Mouse (Mus musculus): Measurements from ENCODE around the gene Rnf223.
"Not testable (repeated sequence)": the region's sequence is repeated elsewhere in the genome, so short reads cannot be mapped to it uniquely, and the experiment has no call there.

The Rnf223 gene

DNA sequence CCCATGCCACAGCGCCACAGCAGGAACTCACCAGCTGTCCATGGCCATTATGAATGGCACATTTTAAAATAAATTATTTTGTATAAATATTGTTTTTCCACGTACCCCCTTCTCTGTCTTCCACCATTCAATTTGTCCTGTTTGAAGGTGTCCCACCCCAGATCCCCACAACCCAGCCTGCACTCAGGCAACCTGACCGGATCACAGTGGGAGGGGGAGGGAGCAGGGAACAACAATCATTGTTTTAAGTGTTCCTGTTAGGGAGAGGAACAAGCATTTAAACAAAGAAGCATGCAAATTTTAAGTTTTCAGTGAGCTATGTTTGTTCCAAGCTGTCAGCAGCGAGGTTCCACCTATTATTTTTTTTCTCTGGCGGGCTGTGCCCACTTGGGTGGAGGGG lies 3.0 kb downstream of the Rnf223 start:
- DNase-seq, result no peak

DNA sequence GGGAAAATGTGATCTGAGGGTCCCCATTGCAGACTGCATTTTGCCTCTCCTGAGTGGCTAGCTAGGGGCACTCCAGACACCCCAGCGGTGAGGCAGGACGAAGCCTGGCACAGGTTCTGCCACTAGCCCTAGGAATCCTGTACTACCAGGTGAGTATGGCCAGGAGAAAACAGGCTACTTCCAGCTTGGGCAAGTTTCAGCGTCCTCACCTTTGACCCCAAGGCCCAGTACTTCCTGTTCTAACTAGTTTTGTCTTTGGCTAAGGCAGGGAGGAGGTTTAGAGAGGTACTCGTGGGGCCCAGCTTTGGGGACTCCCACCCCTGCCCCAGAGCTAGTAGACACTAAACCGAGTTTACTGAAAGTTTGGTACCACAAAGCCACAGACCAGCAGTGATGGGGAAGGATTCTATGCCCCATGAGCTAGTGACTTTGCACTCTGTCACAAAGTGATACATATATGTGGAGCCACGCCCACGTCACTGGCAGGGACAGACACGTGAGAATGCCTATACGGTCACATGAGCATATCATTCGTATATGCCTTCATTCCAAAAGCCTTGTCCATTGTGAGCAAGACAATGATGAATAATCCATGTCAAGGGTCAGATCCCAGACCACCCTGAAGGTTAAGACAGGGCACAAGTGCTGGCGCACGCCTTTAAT lies 3.8 kb downstream of the Rnf223 start:
- DNase-seq, result no peak

DNA sequence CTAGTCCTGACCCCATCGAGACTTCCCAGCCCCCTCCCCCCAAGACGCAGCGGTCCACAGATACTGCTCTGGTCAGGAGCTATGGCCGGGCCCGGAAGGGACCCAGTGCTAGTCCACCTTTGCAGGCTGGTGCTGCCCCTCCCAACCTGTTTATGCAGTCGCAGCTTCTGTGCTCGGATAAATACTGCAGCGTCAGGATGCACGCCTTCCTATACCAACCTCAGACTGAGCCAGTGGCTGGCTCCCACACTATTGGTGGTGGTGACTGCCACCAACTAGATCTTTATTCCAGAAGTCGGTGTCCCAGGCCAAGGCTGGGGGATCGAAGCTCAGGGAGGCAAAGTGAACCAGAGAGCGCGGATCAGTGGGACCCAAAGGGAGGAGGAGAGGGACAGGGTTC lies 4.8 kb downstream of the Rnf223 start:
- no peak for DNase-seq

DNA sequence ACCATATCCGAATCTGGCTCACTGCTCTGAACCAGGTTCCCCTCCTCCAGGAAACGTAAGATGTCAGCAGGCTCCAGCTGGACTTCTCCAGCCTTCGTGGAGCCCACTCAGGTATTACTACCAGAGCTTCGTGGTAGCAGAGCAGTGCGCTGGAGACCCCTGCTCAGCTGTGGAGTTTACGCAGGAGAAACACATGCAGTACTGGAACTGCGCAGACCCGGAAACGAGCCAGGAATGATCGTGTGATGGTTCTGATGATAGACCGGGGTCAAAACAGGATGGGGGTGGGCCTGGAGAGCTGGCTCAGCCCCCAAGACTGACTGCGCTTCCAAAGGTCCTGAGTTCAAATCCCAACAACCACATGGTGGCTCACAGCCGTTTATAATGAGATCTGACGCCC lies 5.5 kb downstream of the Rnf223 start:
- no peak for DNase-seq

DNA sequence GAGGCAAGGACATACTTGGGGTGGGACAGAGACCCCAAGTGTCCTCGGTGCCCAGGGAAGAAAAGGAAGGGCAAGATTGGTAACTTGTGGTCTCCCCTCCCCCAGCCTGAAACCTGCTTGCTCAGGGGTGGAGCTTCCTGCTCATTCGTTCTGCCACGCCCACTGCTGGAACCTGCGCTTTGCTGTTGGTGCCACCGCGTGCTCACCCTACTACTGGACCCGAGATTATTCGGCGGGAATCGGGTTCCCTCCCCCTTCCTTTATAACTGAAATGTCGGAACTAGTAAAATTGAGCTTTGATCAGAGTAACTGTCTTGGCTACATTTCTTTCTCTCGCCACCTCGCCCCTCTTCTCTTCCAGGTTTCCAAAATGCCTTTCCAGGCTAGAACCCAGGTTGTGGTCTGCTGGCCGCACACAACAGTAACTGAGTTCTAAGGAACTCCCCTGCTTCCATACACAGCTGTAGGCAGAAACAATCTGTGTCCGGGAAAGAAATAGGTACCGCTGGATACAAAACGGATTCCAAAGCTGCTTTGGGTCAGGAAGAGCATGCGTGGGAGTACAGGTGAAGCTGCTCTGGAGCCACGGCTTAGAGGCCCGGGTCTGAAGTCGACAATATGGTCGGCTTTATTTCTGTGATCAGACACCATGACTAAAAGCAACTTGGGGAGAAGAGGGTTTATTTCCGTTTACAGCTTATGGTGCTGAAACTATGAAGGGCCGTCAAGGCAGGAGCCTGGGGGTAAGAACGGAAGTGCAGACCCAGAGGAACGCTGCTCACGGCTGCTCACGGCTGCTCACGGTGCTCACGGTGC lies 6.2 kb downstream of the Rnf223 start:
- DNase-seq, result no peak

DNA sequence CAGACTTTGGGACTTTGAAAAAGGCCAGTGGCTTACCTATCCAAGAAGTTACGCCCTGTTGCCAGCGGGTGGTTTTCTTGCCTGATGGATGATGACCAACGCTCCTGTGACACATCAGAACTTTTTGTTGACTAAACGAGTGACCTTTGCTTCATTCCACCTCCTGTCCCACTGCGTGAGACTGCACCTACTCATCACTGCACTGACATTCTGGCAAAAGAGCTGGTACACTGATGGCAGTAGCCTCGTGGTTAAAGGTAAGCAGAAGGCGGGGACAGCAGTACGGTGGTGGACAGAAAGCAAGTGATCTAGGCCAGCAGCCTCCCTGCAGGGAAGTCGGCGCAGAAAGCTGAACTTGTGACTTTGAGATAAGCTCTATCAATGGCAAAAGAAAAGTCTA lies 20.6 kb downstream of the Rnf223 start:
- DNase-seq, result not testable (repeated sequence)

DNA sequence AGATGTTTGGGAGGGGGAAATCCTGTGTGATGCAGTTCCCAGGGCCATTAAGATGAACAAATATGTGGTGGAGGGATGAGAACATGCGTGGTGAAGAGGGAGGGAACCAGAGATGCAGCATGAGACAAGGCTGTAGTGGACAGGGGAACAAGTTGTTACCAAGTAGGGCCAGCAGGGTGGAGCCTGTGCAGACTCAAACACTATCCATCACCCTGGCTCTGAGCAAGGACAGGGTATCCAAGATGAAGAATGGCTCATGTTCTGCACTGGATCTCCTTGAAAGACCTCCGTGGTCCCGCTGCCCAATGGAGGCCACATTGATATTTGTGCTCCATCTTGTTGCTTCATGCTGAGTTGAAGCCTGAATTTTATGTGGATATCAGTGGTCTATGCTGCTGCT lies 24.5 kb downstream of the Rnf223 start:
- no peak for DNase-seq

DNA sequence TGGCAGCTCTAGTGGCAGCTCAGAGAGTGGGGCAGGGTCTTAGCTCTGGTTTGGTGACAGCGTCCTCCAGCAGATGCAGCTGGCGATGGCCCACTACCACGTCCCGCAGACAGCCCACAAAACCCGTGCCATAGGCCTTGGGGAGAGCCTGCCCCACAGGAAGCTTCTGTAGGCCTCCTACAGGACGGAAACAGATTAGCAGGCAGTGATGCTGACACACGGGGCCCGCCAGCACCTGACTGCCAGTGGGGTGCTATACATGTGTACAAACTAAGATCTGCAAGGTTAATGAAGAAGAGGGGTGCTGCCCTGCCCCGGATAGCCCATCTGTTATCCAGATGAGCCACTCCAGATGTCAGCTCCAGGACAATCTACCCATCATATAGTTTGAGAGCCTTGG lies 36.2 kb downstream of the Rnf223 start:
- DNase-seq, result peak; percentile 48

DNA sequence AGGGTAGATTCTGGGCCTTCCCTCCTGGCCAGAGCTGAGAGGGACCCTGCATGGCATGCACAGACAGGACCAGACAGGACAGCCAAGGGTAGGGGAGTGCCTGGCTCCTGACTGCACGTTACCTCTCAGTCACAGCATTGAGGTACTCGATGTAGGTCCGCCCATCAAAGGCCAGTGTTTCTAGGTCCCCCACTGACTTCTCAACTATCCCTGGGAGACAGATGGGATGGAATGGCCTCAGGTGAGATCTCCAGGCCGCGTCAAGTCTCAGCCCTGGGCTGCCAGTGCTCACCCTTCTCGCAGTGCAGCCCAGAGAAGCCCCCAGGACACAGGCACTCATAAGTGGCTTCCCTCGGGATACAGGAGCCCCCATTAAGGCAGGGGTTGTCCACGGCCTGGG lies 38.3 kb downstream of the Rnf223 start:
- DNase-seq, result no peak

DNA sequence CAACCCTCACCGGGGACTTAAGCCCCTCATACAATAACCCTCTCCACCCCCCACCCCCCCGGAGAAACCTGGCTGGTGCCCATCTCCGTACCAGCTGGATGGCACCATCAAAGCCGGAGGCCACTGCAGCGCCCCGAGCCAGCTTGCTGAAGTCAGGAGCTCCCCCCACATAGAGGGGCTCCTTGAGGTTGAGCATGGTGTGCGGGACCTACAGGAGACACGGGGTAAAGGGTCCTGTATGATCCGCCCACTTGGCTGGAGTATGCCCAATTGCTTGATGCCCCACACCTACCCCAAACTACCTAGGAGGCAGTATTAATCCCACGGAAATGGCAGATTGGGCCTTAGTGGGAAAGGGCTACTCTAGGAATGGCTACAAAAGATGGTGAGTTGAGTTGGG lies 38.8 kb downstream of the Rnf223 start:
- DNase-seq, result no peak

DNA sequence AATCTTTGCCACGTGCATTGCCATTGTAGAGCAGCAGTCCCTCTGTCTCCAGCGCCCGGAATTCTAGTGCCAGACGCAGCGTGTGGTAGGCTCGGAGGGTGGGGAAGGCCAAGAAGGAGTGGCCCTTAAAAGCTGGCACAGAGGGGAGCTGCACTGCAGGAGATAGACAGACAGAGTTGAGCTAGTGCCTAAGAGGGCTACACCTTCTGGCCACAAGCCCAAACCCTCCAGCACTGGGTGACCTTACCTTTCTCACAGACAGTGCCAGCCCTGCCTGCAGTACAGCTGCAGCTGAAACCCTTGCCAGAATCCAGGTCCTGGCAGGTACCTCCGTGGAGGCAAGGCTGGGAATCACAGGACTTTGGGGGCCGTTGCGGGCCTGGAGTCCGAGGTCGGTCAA lies 41.5 kb downstream of the Rnf223 start:
- DNase-seq, result no peak

DNA sequence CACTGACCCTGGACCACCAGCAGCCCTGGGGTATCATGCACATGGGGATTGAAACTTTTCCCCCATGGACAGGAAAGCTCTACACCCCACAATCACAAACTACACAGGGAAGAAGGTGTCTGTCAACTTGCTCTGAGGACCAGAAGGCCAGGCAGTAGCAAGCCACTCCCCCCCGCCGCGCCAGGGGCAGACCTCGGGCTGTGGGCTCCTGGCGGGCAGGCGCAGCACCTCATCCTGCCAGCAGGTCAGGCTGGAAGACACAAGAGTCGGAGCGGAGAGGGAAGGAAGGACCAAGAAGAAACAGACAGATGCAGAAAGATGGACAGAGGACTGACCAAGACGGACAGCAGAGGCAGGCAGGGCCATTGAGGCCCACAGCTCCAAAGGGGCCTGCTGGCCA lies 47.3 kb downstream of the Rnf223 start:
- no peak for DNase-seq
